Mouse (Mus musculus): ENCODE results near the gene Prkce.

GRCm38 (mm10) chr17:86254978-86255377, 87.4 kb downstream of the Prkce start:
- no peak for TF ChIP-seq ZNF384 (IDR thresholded peaks at IDR 0.05; ENCODE audit: low read depth, low read length)
- TF ChIP-seq HCFC1 (IDR thresholded peaks at IDR 0.05; ENCODE audit: borderline replicate concordance, insufficient read depth, low read length): no peak
- no peak for TF ChIP-seq MAFK (IDR thresholded peaks at IDR 0.05; ENCODE audit: insufficient read depth, low read depth, low read length)
- TF ChIP-seq CHD2 (IDR thresholded peaks at IDR 0.05; ENCODE audit: low read depth, low read length): no peak
- TF ChIP-seq ZC3H11A (IDR thresholded peaks at IDR 0.05; ENCODE audit: borderline replicate concordance, low read depth, low read length): no peak
